Mouse (Mus musculus) erythroblast, embryonic 14.5 days (primary cell): Measurements from ENCODE around the gene Gm2a.

ENCODE experiments used
- GATA1 ChIP-seq: IDR thresholded peaks from 2 replicates; pipeline ENCODE4 v1.6.1; 2012; ENCODE audit warnings: low read length, inconsistent platforms, mixed read lengths
- TAL1 ChIP-seq: IDR thresholded peaks from 3 replicates; pipeline ENCODE4 v1.6.1; 2012; ENCODE audit warnings: low read length, inconsistent platforms, mixed read lengths

- TF ChIP-seq GATA1 (no peak), TAL1 (no peak)
Measured at GRCm38 (mm10) chr11:55084629-55085028, 13.3 kb upstream of the Gm2a start.
